Mouse (Mus musculus) kidney, embryonic 15.5 days (tissue): ENCODE measurements at regions not wholly inside any gene's neighbourhood (a gene's known extent, or its start where the extent isn't known, plus 50 kb on each side); places are given as distances from the start of the nearest gene placed in this dataset.

ENCODE experiments used
- ATAC-seq: fragments of 200-750 bp; cut with Nextera tagmentation; replicated peaks from 2 replicates; pipeline ENCODE4 v1.8.0; 2017; ENCODE audit warnings: moderate TSS enrichment; ENCODE audit not compliant: low FRiP score
- H3K27ac ChIP-seq: fragments of 300-500 bp; sonication (generic); 2 replicates; pipeline ENCODE4 v1.5.1; 2015; ENCODE audit warnings: mild to moderate bottlenecking, inconsistent platforms
- H3K27me3 ChIP-seq: fragments of 300-500 bp; sonication (generic); 2 replicates; pipeline ENCODE4 v1.6.1; 2015; ENCODE audit warnings: inconsistent platforms
- H3K36me3 ChIP-seq: fragments of 300-500 bp; sonication (generic); 2 replicates; pipeline ENCODE4 v1.6.1; 2015; ENCODE audit warnings: inconsistent platforms
- H3K4me1 ChIP-seq: fragments of 300-500 bp; sonication (generic); 2 replicates; pipeline ENCODE4 v1.6.1; 2015; ENCODE audit warnings: inconsistent platforms
- H3K4me2 ChIP-seq: fragments of 300-500 bp; sonication (generic); 2 replicates; pipeline ENCODE4 v1.6.1; 2015; ENCODE audit warnings: moderate library complexity, mild to moderate bottlenecking, inconsistent platforms
- H3K4me3 ChIP-seq: fragments of 300-500 bp; sonication (generic); replicated peaks from 2 replicates; pipeline ENCODE4 v1.5.1; 2015; ENCODE audit warnings: mild to moderate bottlenecking, inconsistent platforms
- H3K9ac ChIP-seq: fragments of 300-500 bp; sonication (generic); 2 replicates; pipeline ENCODE4 v1.6.1; 2015; ENCODE audit warnings: mild to moderate bottlenecking, inconsistent platforms
- H3K9me3 ChIP-seq: fragments of 300-500 bp; sonication (generic); replicated peaks from 2 replicates; pipeline ENCODE4 v1.6.1; 2016; ENCODE audit warnings: inconsistent platforms
- WGBS: fragments of 180-500 bp; shearing (Covaris S2); methylation state at CpG from one replicate; pipeline ENCODE4 v1.1.7; 2015; ENCODE audit warnings: mixed read lengths; 5-methylcytosine and 5-hydroxymethylcytosine counted together

DNA sequence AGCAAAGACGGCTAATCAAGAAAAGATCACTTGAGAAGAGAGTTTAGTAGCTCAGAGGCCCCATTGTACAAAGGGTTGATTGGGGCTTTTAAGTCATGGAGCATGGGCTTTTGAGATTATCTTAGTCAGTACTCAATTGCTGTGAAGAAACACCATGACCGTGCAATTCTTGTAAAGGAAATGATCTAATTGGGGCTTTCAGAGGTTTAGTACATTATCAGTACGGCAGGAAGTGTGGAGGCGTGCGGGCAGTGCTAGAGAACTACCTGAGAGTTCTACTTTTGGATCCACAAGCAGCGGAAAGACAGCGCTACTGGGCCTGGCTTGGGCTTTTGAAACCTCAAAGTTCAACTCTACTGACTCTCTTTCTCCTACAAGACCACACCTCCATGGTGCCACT lies 1511.2 kb upstream of the Gm6569 start:
- Histone ChIP-seq H3K36me3 (no peaks in the 10 kb centered on the region), H3K27me3 (no peaks in the 10 kb centered on the region), H3K9me3 (no peaks in the 10 kb centered on the region), H3K4me1 (no peaks in the 10 kb centered on the region), H3K4me2 (no peak overlapping the region), H3K9ac (no peak overlapping the region), H3K4me3 (no peak overlapping the region), H3K27ac (no peak overlapping the region)
- WGBS = 55% methylated on average over 7 of the region's 7 CpGs
- ATAC-seq = no peak

GRCm38 (mm10) chr15:72331262-72331661 lies 1503.1 kb upstream of the Gm6569 start:
- Histone ChIP-seq H3K27me3 (0 out of 2 replicates have a peak, but pooled peaks cover 3% of the 10 kb centered on the region), H3K36me3 (no peaks in the 10 kb centered on the region), H3K4me2 (no peak overlapping the region), H3K27ac (no peak overlapping the region), H3K9me3 (no peaks in the 10 kb centered on the region), H3K9ac (no peak overlapping the region), H3K4me1 (no peaks in the 10 kb centered on the region), H3K4me3 (no peak overlapping the region)
- WGBS = 67% methylated on average over 4 of the region's 4 CpGs
- ATAC-seq = no peak

- Histone ChIP-seq H3K9ac (no peak overlapping the region), H3K4me3 (no peak overlapping the region), H3K27ac (no peak overlapping the region), H3K4me1 (no peaks in the 10 kb centered on the region), H3K27me3 (0 out of 2 replicates have a peak, but pooled peaks cover 3% of the 10 kb centered on the region), H3K4me2 (no peak overlapping the region), H3K9me3 (no peaks in the 10 kb centered on the region), H3K36me3 (no peaks in the 10 kb centered on the region)
- no peak for ATAC-seq
- WGBS = 90% methylated on average over 4 of the region's 4 CpGs
Observed at GRCm38 (mm10) chr15:72334497-72334896, 1499.9 kb upstream of the Gm6569 start.

- H3K27me3 ChIP-seq = 0 out of 2 replicates have a peak, but pooled peaks cover 3% of the 10 kb centered on the region
- peak; percentile 54; the same call in 1 of the 2 replicates for ATAC-seq
- no peak overlapping the region for H3K4me2 ChIP-seq
- no peaks in the 10 kb centered on the region for H3K36me3 ChIP-seq
- no peaks in the 10 kb centered on the region for H3K4me1 ChIP-seq
- H3K9me3 ChIP-seq = no peaks in the 10 kb centered on the region
- H3K4me3 ChIP-seq = no peak overlapping the region
- WGBS = 26% methylated on average over 1 of the region's 1 CpGs
- H3K27ac ChIP-seq = no peak overlapping the region
- H3K9ac ChIP-seq = no peak overlapping the region
Observed at GRCm38 (mm10) chr15:72339629-72340028, 1494.7 kb upstream of the Gm6569 start.

DNA sequence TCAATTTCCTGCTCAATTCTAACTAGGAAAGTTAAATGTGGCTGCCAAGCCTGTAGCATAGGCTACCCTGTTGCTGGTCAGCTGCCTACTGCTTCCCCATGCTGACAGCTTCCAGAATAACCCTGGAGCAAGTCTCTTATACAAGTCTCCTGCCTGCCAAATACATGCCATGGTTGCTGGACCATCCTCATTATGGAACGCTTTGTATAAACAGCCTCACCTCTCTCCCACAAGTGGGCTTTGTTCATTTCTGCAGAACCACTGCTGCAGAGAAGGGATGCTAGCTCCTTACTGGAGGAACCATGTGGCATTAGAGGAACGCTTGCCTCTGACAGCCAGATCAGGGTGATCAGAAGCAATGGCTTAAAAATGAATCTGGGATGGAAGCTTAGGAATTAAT lies 1492.4 kb upstream of the Gm6569 start:
- ATAC-seq = no peak
- 83% methylated on average over 2 of the region's 2 CpGs for WGBS

DNA sequence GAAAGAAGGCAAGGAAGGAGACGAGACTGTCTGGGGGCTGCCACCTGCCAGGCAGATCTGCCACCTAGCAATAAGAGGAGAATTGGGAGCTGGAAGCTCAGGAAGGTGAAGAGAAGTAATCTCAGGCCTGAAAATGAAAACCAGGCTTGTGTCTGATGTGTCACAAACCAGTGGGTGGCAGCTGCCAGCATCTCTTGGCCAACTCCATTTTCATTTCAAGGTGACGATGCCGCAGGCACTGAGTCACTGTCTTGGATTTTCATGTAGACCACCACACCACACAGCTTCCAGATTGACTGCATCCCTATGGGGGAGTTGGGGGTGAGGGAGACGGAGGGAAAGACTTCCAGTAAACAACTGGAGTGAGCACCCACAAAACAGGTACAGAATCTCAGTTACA lies 1491.9 kb upstream of the Gm6569 start:
- Histone ChIP-seq H3K9ac (no peak overlapping the region), H3K36me3 (no peaks in the 10 kb centered on the region), H3K27ac (no peak overlapping the region), H3K4me3 (no peak overlapping the region), H3K4me2 (no peak overlapping the region), H3K27me3 (no peaks in the 10 kb centered on the region), H3K4me1 (no peaks in the 10 kb centered on the region), H3K9me3 (no peaks in the 10 kb centered on the region)
- 81% methylated on average over 4 of the region's 4 CpGs for WGBS
- no peak for ATAC-seq

More for the DNA sequence above, 1492.4 kb upstream of the Gm6569 start:
- Histone ChIP-seq H3K27me3 (no peaks in the 10 kb centered on the region), H3K4me3 (no peak overlapping the region), H3K4me2 (no peak overlapping the region), H3K27ac (no peak overlapping the region), H3K36me3 (no peaks in the 10 kb centered on the region), H3K9me3 (no peaks in the 10 kb centered on the region), H3K9ac (no peak overlapping the region), H3K4me1 (no peaks in the 10 kb centered on the region)

GRCm38 (mm10) chr15:72343794-72344193 lies 1490.6 kb upstream of the Gm6569 start:
- no peaks in the 10 kb centered on the region for H3K36me3 ChIP-seq
- H3K27me3 ChIP-seq = no peaks in the 10 kb centered on the region
- no peaks in the 10 kb centered on the region for H3K4me1 ChIP-seq
- ATAC-seq = no peak
- no peaks in the 10 kb centered on the region for H3K9me3 ChIP-seq
- no peak overlapping the region for H3K4me3 ChIP-seq
- no peak overlapping the region for H3K4me2 ChIP-seq
- H3K9ac ChIP-seq = no peak overlapping the region
- no peak overlapping the region for H3K27ac ChIP-seq

- Histone ChIP-seq H3K4me1 (no peaks in the 10 kb centered on the region), H3K4me2 (no peak overlapping the region), H3K9ac (no peak overlapping the region), H3K36me3 (no peaks in the 10 kb centered on the region), H3K27ac (no peak overlapping the region), H3K4me3 (no peak overlapping the region), H3K27me3 (no peaks in the 10 kb centered on the region), H3K9me3 (no peaks in the 10 kb centered on the region)
- no peak for ATAC-seq
- 83% methylated on average over 4 of the region's 4 CpGs for WGBS
Observed at GRCm38 (mm10) chr15:72353371-72353770, 1481.0 kb upstream of the Gm6569 start.

GRCm38 (mm10) chr15:72355626-72356025 lies 1478.7 kb upstream of the Gm6569 start:
- H3K9me3 ChIP-seq = no peaks in the 10 kb centered on the region
- no peak overlapping the region for H3K4me3 ChIP-seq
- no peak overlapping the region for H3K9ac ChIP-seq
- H3K27ac ChIP-seq = no peak overlapping the region
- H3K27me3 ChIP-seq = no peaks in the 10 kb centered on the region
- no peaks in the 10 kb centered on the region for H3K36me3 ChIP-seq
- no peak overlapping the region for H3K4me2 ChIP-seq
- ATAC-seq = no peak
- no peaks in the 10 kb centered on the region for H3K4me1 ChIP-seq

GRCm38 (mm10) chr15:72359636-72360035 lies 1474.7 kb upstream of the Gm6569 start:
- H3K4me1 ChIP-seq = no peaks in the 10 kb centered on the region
- no peak overlapping the region for H3K4me3 ChIP-seq
- 85% methylated on average over 6 of the region's 6 CpGs for WGBS
- no peak overlapping the region for H3K9ac ChIP-seq
- no peaks in the 10 kb centered on the region for H3K27me3 ChIP-seq
- H3K27ac ChIP-seq = no peak overlapping the region
- no peaks in the 10 kb centered on the region for H3K36me3 ChIP-seq
- no peak for ATAC-seq
- no peaks in the 10 kb centered on the region for H3K9me3 ChIP-seq
- no peak overlapping the region for H3K4me2 ChIP-seq

DNA sequence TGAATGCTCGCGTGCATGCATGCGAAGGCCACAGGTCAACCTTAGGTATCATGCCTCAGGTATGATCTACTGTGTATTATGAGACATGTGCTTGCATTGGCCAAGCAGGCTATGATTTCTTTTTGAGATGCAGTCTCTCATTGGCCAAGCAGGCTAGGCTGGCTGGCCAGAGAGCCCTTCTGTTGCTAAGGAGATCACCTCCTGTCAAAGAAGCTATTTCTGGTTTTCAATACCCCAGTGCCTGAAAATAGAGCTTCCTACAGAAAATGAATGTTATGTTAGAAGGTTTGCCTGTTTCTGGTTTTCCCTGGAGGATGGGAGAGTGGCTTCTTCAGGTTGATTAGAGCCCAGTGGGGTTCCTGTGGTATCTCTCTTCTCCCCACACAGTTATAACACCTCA lies 1474.3 kb upstream of the Gm6569 start:
- no peak overlapping the region for H3K4me2 ChIP-seq
- H3K9me3 ChIP-seq = no peaks in the 10 kb centered on the region
- no peak overlapping the region for H3K4me3 ChIP-seq
- H3K27me3 ChIP-seq = no peaks in the 10 kb centered on the region
- no peaks in the 10 kb centered on the region for H3K4me1 ChIP-seq
- no peaks in the 10 kb centered on the region for H3K36me3 ChIP-seq
- ATAC-seq = no peak
- H3K27ac ChIP-seq = no peak overlapping the region
- no peak overlapping the region for H3K9ac ChIP-seq
- WGBS = 90% methylated on average over 3 of the region's 3 CpGs

DNA sequence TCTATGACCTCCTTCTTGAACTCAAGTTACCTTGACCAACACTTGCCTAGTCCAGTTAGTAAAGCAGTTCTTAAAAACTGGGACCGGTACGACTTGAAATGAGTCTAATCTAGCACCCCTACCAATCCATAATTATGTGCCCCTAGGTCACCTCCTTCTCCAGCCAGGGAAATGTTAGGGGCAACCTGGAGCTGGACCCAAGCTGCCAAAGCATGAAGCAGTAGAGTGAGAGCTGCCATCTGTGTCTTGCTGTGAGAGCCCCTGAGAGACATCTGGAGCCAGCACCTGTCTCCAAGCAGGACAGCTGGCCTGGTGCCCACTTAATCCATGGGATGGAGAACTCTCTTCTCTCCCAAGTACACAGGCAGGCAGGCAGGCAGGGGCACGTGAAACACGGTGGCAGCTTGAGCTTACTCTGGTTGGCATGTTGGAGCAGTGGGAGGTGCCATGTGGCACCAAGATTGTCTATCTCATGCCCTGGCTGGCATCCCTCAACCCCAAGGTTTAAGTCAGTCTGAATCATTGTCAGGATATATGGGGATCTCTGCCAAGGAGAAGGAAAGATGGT lies 1473.8 kb upstream of the Gm6569 start:
- WGBS = 89% methylated on average over 4 of the region's 4 CpGs
- Histone ChIP-seq H3K9ac (no peak overlapping the region), H3K27ac (no peak overlapping the region), H3K9me3 (no peaks in the 10 kb centered on the region), H3K36me3 (no peaks in the 10 kb centered on the region), H3K4me1 (no peaks in the 10 kb centered on the region), H3K27me3 (no peaks in the 10 kb centered on the region), H3K4me2 (no peak overlapping the region), H3K4me3 (no peak overlapping the region)
- no peak for ATAC-seq

DNA sequence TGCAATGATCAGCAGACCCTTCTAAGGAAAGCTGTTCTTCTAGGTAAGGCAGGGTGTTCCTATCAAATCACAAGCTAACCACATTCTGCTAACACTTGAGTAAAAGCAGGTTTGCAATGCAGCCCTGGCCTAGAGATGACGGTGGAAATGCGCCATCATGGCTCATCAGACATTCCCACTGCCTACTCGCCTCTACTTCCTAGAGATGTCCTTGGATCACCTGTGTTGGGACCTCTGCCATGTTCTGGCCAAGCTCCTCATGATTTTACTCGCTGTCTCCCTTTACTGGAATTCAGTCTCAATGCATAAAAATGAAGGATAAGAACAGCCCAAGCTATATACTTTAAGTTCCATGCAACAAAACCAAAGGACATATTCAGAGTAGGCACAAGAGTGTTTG lies 1461.3 kb upstream of the Gm6569 start:
- 82% methylated on average over 4 of the region's 4 CpGs for WGBS
- H3K4me2 ChIP-seq = no peak overlapping the region
- no peaks in the 10 kb centered on the region for H3K9me3 ChIP-seq
- no peaks in the 10 kb centered on the region for H3K4me1 ChIP-seq
- ATAC-seq = no peak
- no peaks in the 10 kb centered on the region for H3K27me3 ChIP-seq
- H3K4me3 ChIP-seq = no peak overlapping the region
- H3K36me3 ChIP-seq = no peaks in the 10 kb centered on the region
- no peak overlapping the region for H3K27ac ChIP-seq
- no peak overlapping the region for H3K9ac ChIP-seq
